In genomic region chr12:72944411-72945225, GRCm38 (mm10) we compare ENCODE assay signal across 11 mouse cellular contexts. TPM values are rescaled to one million over a fixed set of nuclear protein-coding genes. Genes with fewer than 3 reads are reported as not detected.
DNase-seq lines count a peak whose midpoint lies in the region; ATAC-seq lines count a peak whose summit lies in the region.
"Had no signal": no experiment of that assay in that cellular context is flagged by ENCODE, and none has a peak within 500 bp of the region (broad histone marks: within the 10 kb centered on the region; RNA-seq: fewer than 3 reads in every experiment).

No protein-coding gene starts in this region.

- DNase-seq in kidney, postnatal 10 days = no peak
- DNase-seq in intestine, embryonic 14.5 days (ENCODE audit: low spot score) = peak; percentile 73
- no peak for DNase-seq in gastrocnemius, postnatal 36 days
- no peak for DNase-seq in ovary, postnatal 14 days (ENCODE audit: low spot score)
- DNase-seq in thymus, postnatal 10 days (ENCODE audit: low spot score in 2 of 2) = no peak

- H3K27me3 ChIP-seq in kidney, embryonic 14.5 days (ENCODE audit: control insufficient read depth, insufficient read depth, low read length) = peaks cover 98% of the 10 kb centered on the region
- H3K27me3 ChIP-seq in embryonic facial prominence, embryonic 12.5 days = peaks cover 82% of the 10 kb centered on the region
- H3K27me3 ChIP-seq in intestine, embryonic 14.5 days (replicated peaks; ENCODE audit: control insufficient read depth, insufficient read depth, low read length) = peaks cover 99% of the 10 kb centered on the region
- peaks cover 61% of the 10 kb centered on the region for H3K27me3 ChIP-seq in midbrain, embryonic 16.5 days (ENCODE audit: control insufficient read depth, insufficient read depth, low read depth, low read length)

- H3K4me3 ChIP-seq in kidney, embryonic 14.5 days (ENCODE audit: low read length) = peak overlapping the region; percentile 38
- H3K4me3 ChIP-seq in embryonic facial prominence, embryonic 12.5 days = peak overlapping the region; percentile 45
- H3K4me3 ChIP-seq in intestine, embryonic 14.5 days (ENCODE audit: low read depth, low read length) = peak overlapping the region; percentile 30
- peak overlapping the region; percentile 26 for H3K4me3 ChIP-seq in midbrain, embryonic 16.5 days (ENCODE audit: low read depth, low read length)

- no peak overlapping the region for H3K9ac ChIP-seq in kidney, embryonic 14.5 days (ENCODE audit: low read depth, low read length)
- no peak overlapping the region for H3K9ac ChIP-seq in embryonic facial prominence, embryonic 12.5 days
- H3K9ac ChIP-seq in intestine, embryonic 14.5 days (ENCODE audit: low read length) = no peak overlapping the region
- H3K9ac ChIP-seq in midbrain, embryonic 16.5 days (ENCODE audit: low read depth, low read length) = no peak overlapping the region

- no peak overlapping the region for H3K27ac ChIP-seq in kidney, embryonic 14.5 days (ENCODE audit: low read depth, low read length)
- H3K27ac ChIP-seq in embryonic facial prominence, embryonic 12.5 days = no peak overlapping the region
- H3K27ac ChIP-seq in intestine, embryonic 14.5 days (ENCODE audit: low read depth) = no peak overlapping the region
- no peak overlapping the region for H3K27ac ChIP-seq in midbrain, embryonic 16.5 days (ENCODE audit: low read length)

- H3K9me3 ChIP-seq in kidney, embryonic 14.5 days (ENCODE audit: control insufficient read depth, low read length) = no peaks in the 10 kb centered on the region
- no peaks in the 10 kb centered on the region for H3K9me3 ChIP-seq in embryonic facial prominence, embryonic 12.5 days
- no peaks in the 10 kb centered on the region for H3K9me3 ChIP-seq in intestine, embryonic 14.5 days (ENCODE audit: control insufficient read depth, low read length)
- H3K9me3 ChIP-seq in midbrain, embryonic 16.5 days (replicated peaks; ENCODE audit: control insufficient read depth, low read length, poor library complexity, severe bottlenecking) = no peaks in the 10 kb centered on the region

- H3K4me1 ChIP-seq in kidney, embryonic 14.5 days (ENCODE audit: control insufficient read depth, insufficient read depth, low read length) = peaks cover 2% of the 10 kb centered on the region; the same call in 1 of the 2 replicates
- H3K4me1 ChIP-seq in embryonic facial prominence, embryonic 12.5 days = peaks cover 19% of the 10 kb centered on the region
- peaks cover 9% of the 10 kb centered on the region; the same call in 1 of the 2 replicates for H3K4me1 ChIP-seq in intestine, embryonic 14.5 days (replicated peaks; ENCODE audit: control insufficient read depth, insufficient read depth, low read length)
- peaks cover 11% of the 10 kb centered on the region for H3K4me1 ChIP-seq in midbrain, embryonic 16.5 days (ENCODE audit: control insufficient read depth, insufficient read depth, low read length)

- 3% methylated on average over 24 of the region's 24 CpGs for WGBS in kidney, embryonic 14.5 days
- WGBS in embryonic facial prominence, embryonic 12.5 days = 1% methylated on average over 24 of the region's 24 CpGs
- 2% methylated on average over 24 of the region's 24 CpGs for WGBS in intestine, embryonic 14.5 days
- under 1% methylated on average over 21 of the region's 24 CpGs for WGBS in midbrain, embryonic 16.5 days

- H3K36me3 ChIP-seq in kidney, embryonic 14.5 days (ENCODE audit: control insufficient read depth, insufficient read depth, low read length) = no peaks in the 10 kb centered on the region
- no peaks in the 10 kb centered on the region for H3K36me3 ChIP-seq in embryonic facial prominence, embryonic 12.5 days
- no peaks in the 10 kb centered on the region for H3K36me3 ChIP-seq in intestine, embryonic 14.5 days (ENCODE audit: control insufficient read depth, insufficient read depth, low read length)
- no peaks in the 10 kb centered on the region for H3K36me3 ChIP-seq in midbrain, embryonic 16.5 days (ENCODE audit: control insufficient read depth, insufficient read depth, low read length)

- no peak for ATAC-seq in kidney, embryonic 14.5 days (ENCODE audit: low FRiP score, low TSS enrichment)
- no peak for ATAC-seq in embryonic facial prominence, embryonic 12.5 days (ENCODE audit: insufficient number of reproducible peaks, insufficient read depth, low FRiP score, low TSS enrichment)
- no peak for ATAC-seq in intestine, embryonic 14.5 days (replicated peaks; ENCODE audit: low FRiP score, low TSS enrichment, low read depth)
- ATAC-seq in midbrain, embryonic 16.5 days = no peak

- intact Hi-C loops in gastrocnemius, postnatal 36 days (cut with DNase I) = no loop called here

- H3K4me2 ChIP-seq in kidney, embryonic 14.5 days (replicated peaks; ENCODE audit: low read depth, low read length) = peak overlapping the region; percentile 47
- H3K4me2 ChIP-seq in embryonic facial prominence, embryonic 12.5 days (replicated peaks) = peak overlapping the region; percentile 77
- H3K4me2 ChIP-seq in intestine, embryonic 14.5 days (ENCODE audit: low read length) = peak overlapping the region; percentile 55
- peak overlapping the region; percentile 39 for H3K4me2 ChIP-seq in midbrain, embryonic 16.5 days (ENCODE audit: low read length)

RNA-seq across cellular contexts. Expression of gene 4930447C04Rik, which starts 4.0 kb away (rescaled TPM):
- 1.5 and 2.3 TPM in 2 replicates for polyA plus RNA-seq in kidney, embryonic 14.5 days (2014; fragmentation: Nextera tagmentation; extraction: Ambion mirVana)
- polyA plus RNA-seq in embryonic facial prominence, embryonic 12.5 days (2016; fragmentation: Nextera tagmentation; extraction: Ambion mirVana) = 7.5 and 10.3 TPM in 2 replicates
- polyA plus RNA-seq in intestine, embryonic 14.5 days (2014; fragmentation: Nextera tagmentation; extraction: Ambion mirVana) = 1.0 and 2.0 TPM in 2 replicates
- polyA plus RNA-seq in midbrain, embryonic 16.5 days (2015; fragmentation: Nextera tagmentation; extraction: Ambion mirVana) = 5.0 and 6.1 TPM in 2 replicates
- total RNA-seq in gastrocnemius, postnatal 36 days (2021) = under 1 TPM; 0.35 to 0.48 TPM
- polyA plus RNA-seq: small intestine, adult 2 months had no signal

RNA-seq across cellular contexts. Expression of gene Six6, which starts 4.9 kb away (rescaled TPM):
- not detected in 2 replicates for polyA plus RNA-seq in kidney, embryonic 14.5 days (2014; fragmentation: Nextera tagmentation; extraction: Ambion mirVana)
- polyA plus RNA-seq in embryonic facial prominence, embryonic 12.5 days (2016; fragmentation: Nextera tagmentation; extraction: Ambion mirVana) = 5.8 and 8.3 TPM in 2 replicates
- polyA plus RNA-seq in intestine, embryonic 14.5 days (2014; fragmentation: Nextera tagmentation; extraction: Ambion mirVana) = not detected in 2 replicates
- 0.85 and 2.1 TPM in 2 replicates for polyA plus RNA-seq in midbrain, embryonic 16.5 days (2015; fragmentation: Nextera tagmentation; extraction: Ambion mirVana)
- total RNA-seq in gastrocnemius, postnatal 36 days (2021) = not detected
- total RNA-seq: megakaryocyte, adult 5-6 weeks had no signal
- polyA plus RNA-seq: gonadal fat pad, adult 2 months; small intestine, adult 2 months had no signal
